Mouse (Mus musculus) layer of hippocampus, adult 11-12 months (tissue): ENCODE measurements at regions not wholly inside any gene's neighbourhood (a gene's known extent, or its start where the extent isn't known, plus 50 kb on each side); places are given as distances from the start of the nearest gene placed in this dataset.

ENCODE experiments used
- DNase-seq: peaks from one replicate; pipeline ENCODE4 v3.0.0; 2022; ENCODE audit warnings: low spot score

GRCm38 (mm10) chr1:57269679-57270354 lies 107.6 kb upstream of the 1700066M21Rik start:
- DNase-seq: peak; percentile 87

DNA sequence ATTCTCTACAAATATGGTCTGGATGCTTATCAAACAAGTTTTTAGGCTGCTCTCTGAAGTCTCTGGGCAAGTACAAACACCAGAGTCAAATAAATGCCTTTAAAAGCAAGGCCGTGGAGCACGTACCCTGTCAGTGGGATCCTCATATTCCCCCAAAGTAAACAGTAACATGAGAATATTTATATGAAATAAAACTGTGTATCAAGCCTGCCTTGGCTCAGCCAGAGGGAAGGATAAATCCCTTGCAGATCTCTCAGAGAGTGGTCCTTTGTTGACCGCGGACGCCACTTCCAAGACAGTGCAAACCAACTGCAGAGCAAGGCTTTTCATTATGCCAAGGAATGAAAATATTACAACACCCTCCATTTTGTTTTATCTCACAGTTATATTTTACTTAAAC lies 104.8 kb upstream of the 1700066M21Rik start:
- DNase-seq: no peak

DNA sequence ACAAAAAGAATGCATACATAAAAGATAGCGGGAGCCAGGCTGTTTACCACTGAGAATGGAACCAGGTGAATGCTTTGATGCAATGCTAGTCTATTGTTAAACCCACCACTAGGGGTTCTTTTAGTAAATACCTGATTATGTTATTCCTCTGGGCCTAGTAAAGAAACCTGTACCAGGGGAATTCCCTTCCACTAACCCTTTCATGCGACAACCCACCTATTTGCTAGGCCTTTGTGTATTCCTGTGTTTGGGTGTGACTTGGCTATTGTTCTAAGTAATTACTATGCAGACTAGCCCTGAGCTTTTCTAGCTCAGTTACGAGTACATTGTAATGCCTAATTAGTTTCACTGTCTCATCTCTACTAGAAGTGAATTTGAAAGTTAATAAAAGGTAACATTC lies 95.9 kb upstream of the 1700066M21Rik start:
- DNase-seq: no peak

GRCm38 (mm10) chr1:57296186-57296585 lies 81.2 kb upstream of the 1700066M21Rik start:
- no peak for DNase-seq

GRCm38 (mm10) chr1:57298557-57298956 lies 78.9 kb upstream of the 1700066M21Rik start:
- no peak for DNase-seq

- no peak for DNase-seq
These were observed 76.0 kb upstream of the 1700066M21Rik start for GRCm38 (mm10) chr1:57301260-57301979.

GRCm38 (mm10) chr1:57301980-57302331 lies 75.5 kb upstream of the 1700066M21Rik start:
- no peak for DNase-seq

- no peak for DNase-seq
These were observed 72.7 kb upstream of the 1700066M21Rik start for GRCm38 (mm10) chr1:57304757-57305156.

- DNase-seq: no peak
These were observed 54.9 kb upstream of the 1700066M21Rik start for GRCm38 (mm10) chr1:57322535-57322934.

GRCm38 (mm10) chr1:57323118-57323517 lies 54.3 kb upstream of the 1700066M21Rik start:
- no peak for DNase-seq

DNA sequence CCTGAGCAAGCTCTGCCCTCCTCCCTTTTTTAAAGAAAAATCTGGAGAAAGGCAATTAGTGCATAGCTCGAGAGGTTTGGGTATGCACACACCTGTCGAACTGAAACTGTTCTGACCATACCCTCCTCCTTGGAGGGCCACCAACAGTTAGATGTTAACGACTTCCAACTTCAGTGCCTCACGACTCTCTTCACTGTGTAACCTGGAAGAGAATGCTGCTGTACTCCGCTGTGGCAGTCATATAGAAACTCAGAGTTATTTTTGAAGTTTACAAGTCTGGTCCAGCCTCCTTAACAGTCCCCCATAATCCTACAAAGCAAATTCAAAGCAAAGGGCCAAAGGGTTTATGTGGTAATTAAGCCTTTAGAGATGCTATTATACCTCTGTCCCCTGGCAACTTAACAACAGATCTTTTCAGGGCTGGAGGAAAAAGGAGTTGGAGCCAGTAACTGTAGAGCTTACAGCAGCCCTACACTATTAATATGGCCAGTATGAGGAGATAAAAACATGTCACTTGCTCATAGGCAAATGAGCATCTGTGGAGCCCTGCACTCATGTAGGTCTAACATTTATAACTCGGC lies 51.7 kb upstream of the 1700066M21Rik start:
- no peak for DNase-seq
